Mouse (Mus musculus) heart, embryonic 14.5 days (tissue): ENCODE data around the gene Gm30083. TPM values are rescaled to one million over a fixed set of nuclear protein-coding genes. Genes with fewer than 3 reads are reported as not detected.

ENCODE experiments used
- ATAC-seq: fragments of 200-750 bp; cut with Nextera tagmentation; 2 replicates; pipeline ENCODE4 v1.8.0; 2017; ENCODE audit warnings: low read depth, moderate TSS enrichment; ENCODE audit not compliant: insufficient number of reproducible peaks, insufficient read depth, low FRiP score
- H3K27ac ChIP-seq, 2 experiments: fragments of 200-500 bp in 1 of 2; fragments of 300-500 bp in 1 of 2; sonication (generic) in 1 of 2; replicated peaks in 1 of 2; 2 replicates each; pipeline ENCODE4 v1.5.1; 2012 to 2014; ENCODE audit warnings: low read depth in 2 of 2, low read length in 2 of 2, control low read depth in 1 of 2, mild to moderate bottlenecking in 1 of 2, mixed read lengths in 1 of 2; ENCODE audit not compliant: control insufficient read depth in 1 of 2, insufficient read depth in 1 of 2
- H3K27me3 ChIP-seq: fragments of 300-500 bp; sonication (generic); 2 replicates; pipeline ENCODE4 v1.6.1; 2014; ENCODE audit warnings: mild to moderate bottlenecking, low read length, control low read depth; ENCODE audit not compliant: control insufficient read depth, insufficient read depth
- H3K36me3 ChIP-seq: fragments of 300-500 bp; sonication (generic); 2 replicates; pipeline ENCODE4 v1.6.1; 2014; ENCODE audit warnings: mild to moderate bottlenecking, control low read depth, low read length, mixed read lengths; ENCODE audit not compliant: control insufficient read depth, insufficient read depth
- H3K4me1 ChIP-seq, 2 experiments: fragments of 200-500 bp in 1 of 2; fragments of 300-500 bp in 1 of 2; sonication (generic) in 1 of 2; 2 replicates each; pipeline ENCODE4 v1.6.1; 2012 to 2014; ENCODE audit warnings: low read length in 2 of 2, control low read depth in 1 of 2, mixed read lengths in 1 of 2; ENCODE audit not compliant: control insufficient read depth in 2 of 2, insufficient read depth in 2 of 2
- H3K4me2 ChIP-seq: fragments of 300-500 bp; sonication (generic); 2 replicates; pipeline ENCODE4 v1.6.1; 2014; ENCODE audit warnings: mild to moderate bottlenecking, low read length
- H3K4me3 ChIP-seq, 2 experiments: fragments of 200-500 bp in 1 of 2; fragments of 300-500 bp in 1 of 2; sonication (generic) in 1 of 2; 2 replicates each; pipeline ENCODE4 v1.5.1; 2012 to 2014; ENCODE audit warnings: low read length in 2 of 2, mild to moderate bottlenecking in 2 of 2, control low read depth in 1 of 2, low read depth in 1 of 2, moderate library complexity in 1 of 2; ENCODE audit not compliant: control insufficient read depth in 1 of 2, insufficient read depth in 1 of 2
- H3K9ac ChIP-seq: fragments of 300-500 bp; sonication (generic); 2 replicates; pipeline ENCODE4 v1.6.1; 2014; ENCODE audit warnings: mild to moderate bottlenecking, low read length
- H3K9me3 ChIP-seq: fragments of 300-500 bp; sonication (generic); 2 replicates; pipeline ENCODE4 v1.6.1; 2016; ENCODE audit warnings: low read length, control low read depth; ENCODE audit not compliant: control insufficient read depth
- WGBS: fragments of 180-500 bp; shearing (Covaris S2); extraction: QIAGEN DNeasy Blood & Tissue Kit; methylation state at CpG from one replicate; pipeline ENCODE4 v1.1.7; 2014; 5-methylcytosine and 5-hydroxymethylcytosine counted together
- polyA plus RNA-seq: library from polyadenylated mRNA; unstranded; fragments of >200 nt; fragmentation: Nextera tagmentation; extraction: Ambion mirVana; gene quantifications from 2 replicates; pipeline ENCODE4 v1.2.1, GENCODE M21; 2014

The Gm30083 gene
- polyA plus RNA-seq, 1 experiment from 2014 or later, result not detected

GRCm38 (mm10) chr14:33959341-33959740 lies 55.6 kb downstream of the Gm30083 start:
- Histone ChIP-seq H3K27ac (no peak overlapping the region), H3K9ac (no peak overlapping the region), H3K27me3 (no peaks in the 10 kb centered on the region; the same call in 1 of the 2 replicates), H3K4me3 (no peak overlapping the region), H3K4me1 (peaks cover 6 to 11% of the 10 kb centered on the region in 2 experiments), H3K9me3 (no peaks in the 10 kb centered on the region), H3K36me3 (no peaks in the 10 kb centered on the region), H3K4me2 (no peak overlapping the region)
- no peak for ATAC-seq
- 7% methylated on average over 9 of the region's 9 CpGs for WGBS

GRCm38 (mm10) chr14:33958841-33959240 lies 56.1 kb downstream of the Gm30083 start:
- Histone ChIP-seq H3K4me3 (no peak overlapping the region), H3K36me3 (no peaks in the 10 kb centered on the region), H3K9me3 (no peaks in the 10 kb centered on the region), H3K4me2 (no peak overlapping the region), H3K4me1 (peaks cover 6 to 11% of the 10 kb centered on the region in 2 experiments), H3K27ac (no peak overlapping the region), H3K27me3 (no peaks in the 10 kb centered on the region; the same call in 1 of the 2 replicates), H3K9ac (no peak overlapping the region)
- 9% methylated on average over 3 of the region's 3 CpGs for WGBS
- no peak for ATAC-seq

- Histone ChIP-seq H3K36me3 (no peaks in the 10 kb centered on the region), H3K4me1 (peaks cover 6 to 11% of the 10 kb centered on the region in 2 experiments), H3K9ac (no peak overlapping the region), H3K4me3 (no peak overlapping the region), H3K4me2 (no peak overlapping the region), H3K27ac (no peak overlapping the region), H3K9me3 (no peaks in the 10 kb centered on the region), H3K27me3 (no peaks in the 10 kb centered on the region; the same call in 1 of the 2 replicates)
- ATAC-seq, result no peak
- WGBS, result 60% methylated on average over 4 of the region's 4 CpGs
Measured at GRCm38 (mm10) chr14:33958186-33958585, 56.8 kb downstream of the Gm30083 start.

GRCm38 (mm10) chr14:33956055-33956454 lies 58.9 kb downstream of the Gm30083 start:
- Histone ChIP-seq H3K36me3 (no peaks in the 10 kb centered on the region), H3K27me3 (no peaks in the 10 kb centered on the region), H3K4me2 (no peak overlapping the region), H3K4me3 (no peak overlapping the region), H3K9ac (no peak overlapping the region), H3K4me1 (peaks cover 6 to 11% of the 10 kb centered on the region in 2 experiments), H3K9me3 (no peaks in the 10 kb centered on the region), H3K27ac (no peak overlapping the region)
- WGBS, result 64% methylated on average over 13 of the region's 13 CpGs
- no peak for ATAC-seq

GRCm38 (mm10) chr14:33953761-33954160 lies 61.2 kb downstream of the Gm30083 start, which contains the start of gene Rbp3:
Gene Rbp3 (plus strand): TSS chr14:33954003.
- H3K4me1 ChIP-seq, result peaks cover 4 to 6% of the 10 kb centered on the region in 2 experiments; a peak in 3 of 4 replicates
- no peaks in the 10 kb centered on the region for H3K9me3 ChIP-seq
- ATAC-seq, result no peak
- no peak within 1 kb of the TSS for H3K4me2 ChIP-seq
- no peaks in the 10 kb centered on the region for H3K27me3 ChIP-seq
- no peak within 1 kb of the TSS for H3K9ac ChIP-seq
- 81% methylated on average over 5 of the region's 5 CpGs for WGBS
- H3K27ac ChIP-seq, result no peak within 1 kb of the TSS
- H3K36me3 ChIP-seq, result no peaks in the 10 kb centered on the region
- no peak within 1 kb of the TSS for H3K4me3 ChIP-seq

- Histone ChIP-seq H3K4me1 (no peaks in the 10 kb centered on the region), H3K27me3 (no peaks in the 10 kb centered on the region), H3K9me3 (no peaks in the 10 kb centered on the region), H3K36me3 (no peaks in the 10 kb centered on the region), H3K9ac (no peak overlapping the region), H3K27ac (no peak overlapping the region), H3K4me3 (no peak overlapping the region), H3K4me2 (no peak overlapping the region)
- ATAC-seq, result no peak
- 45% methylated on average over 6 of the region's 6 CpGs for WGBS
Measured at GRCm38 (mm10) chr14:33952233-33952981, 62.6 kb downstream of the Gm30083 start.

GRCm38 (mm10) chr14:33946125-33946524 lies 68.9 kb downstream of the Gm30083 start:
- ATAC-seq, result no peak
- H3K27ac ChIP-seq, result no peak overlapping the region
- H3K9ac ChIP-seq, result no peak overlapping the region
- no peaks in the 10 kb centered on the region for H3K27me3 ChIP-seq
- peaks cover 3 to 5% of the 10 kb centered on the region in 2 experiments; a peak in 2 of 4 replicates for H3K4me1 ChIP-seq
- no peak overlapping the region for H3K4me2 ChIP-seq
- no peaks in the 10 kb centered on the region for H3K9me3 ChIP-seq
- WGBS, result 70% methylated on average over 6 of the region's 6 CpGs
- no peaks in the 10 kb centered on the region for H3K36me3 ChIP-seq
- H3K4me3 ChIP-seq, result no peak overlapping the region
